ENCODE assay signal across 8 mouse cellular contexts in genomic region chr11:54903940-54904706, GRCm38 (mm10).
DNase-seq lines count a peak whose midpoint lies in the region.

No protein-coding gene starts in this region.

- DNase-seq in brain, adult 2 months (ENCODE audit: low read depth, low spot score) = peak; percentile 69
- DNase-seq in heart, adult 9 months (ENCODE audit: low spot score in 2 of 2) = peak; percentile 79 to 84
- DNase-seq in kidney, adult 9 months = peak; percentile 70
- peak; percentile 31 for DNase-seq in naive thymus-derived CD4-positive, alpha-beta T cell, adult 2 months (ENCODE audit: low read depth)
- no peak for DNase-seq in left cerebral cortex, adult 9 months (ENCODE audit: low spot score in 2 of 2)
- DNase-seq in ovary, postnatal 10 days (ENCODE audit: low spot score) = no peak
- DNase-seq in right cerebral cortex, postnatal 25 days = no peak
- no peak for DNase-seq in cerebellum, adult 8-10 months

Comparison
In these comparisons a context has a peak if more than half of its experiments do, and no peak if none do; other contexts are left out.
1. DNase-seq: peak in brain, adult 2 months (single experiment), heart, adult 9 months (2 of 2), kidney, adult 9 months (single experiment) and naive thymus-derived CD4-positive, alpha-beta T cell, adult 2 months (single experiment); none in left cerebral cortex, adult 9 months (0 of 2), ovary, postnatal 10 days (single experiment), right cerebral cortex, postnatal 25 days (single experiment) and cerebellum, adult 8-10 months (single experiment).